ENCODE assay signal across 17 mouse cellular contexts in the genomic region with DNA sequence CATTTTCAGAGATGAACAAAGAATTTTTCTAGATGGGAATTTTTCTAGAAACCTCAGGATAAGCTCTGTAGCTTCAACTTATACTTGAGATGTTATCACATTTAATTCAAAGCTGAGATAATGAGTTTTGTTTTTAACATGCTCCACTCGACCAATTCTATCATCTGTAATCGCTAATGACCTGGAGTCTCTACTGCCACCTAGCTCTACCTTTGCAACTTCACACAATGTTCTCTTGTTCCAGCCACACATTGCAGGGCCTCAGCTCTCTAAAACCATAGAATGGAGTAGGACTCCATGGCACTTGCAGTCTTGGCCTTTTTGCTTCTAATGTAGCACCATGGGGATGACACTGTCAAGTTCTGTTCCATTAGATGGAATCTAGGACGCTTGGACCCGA. TPM values are rescaled to one million over a fixed set of nuclear protein-coding genes. Genes with fewer than 3 reads are reported as not detected.
A peak's percentile ranks its signal among the peaks of the same experiment; 100 is the strongest.
DNase-seq lines count a peak whose midpoint lies in the region; ATAC-seq and TF ChIP-seq lines count a peak whose summit lies in the region.
"Had no signal": no experiment of that assay in that cellular context is flagged by ENCODE, and none has a peak within 500 bp of the region (broad histone marks: within the 10 kb centered on the region; RNA-seq: fewer than 3 reads in every experiment).

No protein-coding gene starts in this region.

- H3K9ac ChIP-seq in kidney, postnatal 0 days (ENCODE audit: low read depth, low read length): no peak overlapping the region
- H3K9ac ChIP-seq in kidney, embryonic 14.5 days (ENCODE audit: low read depth, low read length): no peak overlapping the region
- H3K9ac ChIP-seq in kidney, embryonic 16.5 days (replicated peaks; ENCODE audit: low read length): no peak overlapping the region
- H3K9ac ChIP-seq: forebrain, embryonic 13.5 days; hindbrain, embryonic 12.5 days; kidney, embryonic 15.5 days; liver, embryonic 15.5 days; neural tube, embryonic 12.5 days had no signal

- H3K4me2 ChIP-seq in kidney, postnatal 0 days (ENCODE audit: low read length): no peak overlapping the region
- H3K4me2 ChIP-seq in kidney, embryonic 14.5 days (replicated peaks; ENCODE audit: low read depth, low read length): no peak overlapping the region
- no peak overlapping the region for H3K4me2 ChIP-seq in kidney, embryonic 16.5 days (replicated peaks; ENCODE audit: low read depth, low read length)
- H3K4me2 ChIP-seq: forebrain, embryonic 13.5 days; hindbrain, embryonic 12.5 days; kidney, embryonic 15.5 days; liver, embryonic 15.5 days; neural tube, embryonic 12.5 days had no signal

- H3K27ac ChIP-seq in kidney, postnatal 0 days: no peak overlapping the region
- H3K27ac ChIP-seq in kidney, embryonic 14.5 days (ENCODE audit: low read depth, low read length): no peak overlapping the region
- H3K27ac ChIP-seq in kidney, embryonic 16.5 days (ENCODE audit: low read length): no peak overlapping the region
- H3K27ac ChIP-seq: forebrain, embryonic 13.5 days; hindbrain, embryonic 12.5 days; kidney, embryonic 15.5 days; liver, embryonic 15.5 days; midbrain, embryonic 10.5 days; neural tube, embryonic 12.5 days had no signal

- TF ChIP-seq CTCF in kidney, postnatal 0 days (IDR thresholded peaks at IDR 0.05; ENCODE audit: low read depth): peak; percentile 8; the same call in 1 of the 2 replicates

- no peaks in the 10 kb centered on the region for H3K4me1 ChIP-seq in kidney, postnatal 0 days (replicated peaks; ENCODE audit: insufficient read depth, low read length)
- H3K4me1 ChIP-seq in kidney, embryonic 14.5 days (ENCODE audit: control insufficient read depth, insufficient read depth, low read length): no peaks in the 10 kb centered on the region
- no peaks in the 10 kb centered on the region for H3K4me1 ChIP-seq in kidney, embryonic 16.5 days (ENCODE audit: insufficient read depth, low read length)
- H3K4me1 ChIP-seq: forebrain, embryonic 13.5 days; hindbrain, embryonic 12.5 days; kidney, embryonic 15.5 days; liver, embryonic 15.5 days; midbrain, embryonic 10.5 days; neural tube, embryonic 12.5 days had no signal

- no peak overlapping the region for H3K4me3 ChIP-seq in kidney, postnatal 0 days (replicated peaks; ENCODE audit: low read depth, low read length)
- H3K4me3 ChIP-seq in kidney, embryonic 14.5 days (ENCODE audit: low read length): no peak overlapping the region
- H3K4me3 ChIP-seq in kidney, embryonic 16.5 days (ENCODE audit: low read length): no peak overlapping the region
- H3K4me3 ChIP-seq: forebrain, embryonic 13.5 days; hindbrain, embryonic 12.5 days; kidney, embryonic 15.5 days; liver, embryonic 15.5 days; midbrain, embryonic 10.5 days; neural tube, embryonic 12.5 days had no signal

- H3K36me3 ChIP-seq in kidney, postnatal 0 days (ENCODE audit: insufficient read depth, low read length): no peaks in the 10 kb centered on the region
- no peaks in the 10 kb centered on the region for H3K36me3 ChIP-seq in kidney, embryonic 14.5 days (ENCODE audit: control insufficient read depth, insufficient read depth, low read length)
- H3K36me3 ChIP-seq in splenic B cell, adult 2 months (ENCODE audit: control insufficient read depth, insufficient read depth, low read length, poor library complexity, severe bottlenecking): no peaks in the 10 kb centered on the region
- H3K36me3 ChIP-seq in kidney, embryonic 16.5 days (ENCODE audit: insufficient read depth, low read length): no peaks in the 10 kb centered on the region
- H3K36me3 ChIP-seq: hindbrain, embryonic 12.5 days; kidney, embryonic 15.5 days; liver, embryonic 15.5 days; midbrain, embryonic 10.5 days; neural tube, embryonic 12.5 days had no signal

- DNase-seq in kidney, postnatal 0 days (ENCODE audit: low spot score): no peak
- peak; percentile 46 for DNase-seq in CD4-positive, CD25-positive, alpha-beta regulatory T cell, adult 2 months (ENCODE audit: low read depth, low spot score)
- DNase-seq in induced T-regulatory cell, adult 2 months (ENCODE audit: low read depth): peak; percentile 48
- peak; percentile 13 for DNase-seq in splenic B cell, adult 2 months (ENCODE audit: low read depth, low spot score)
- DNase-seq in frontal cortex, adult 2 months (ENCODE audit: extremely low spot score in 1 of 2, low spot score in 1 of 2): no peak
- DNase-seq: cerebellum, adult 8-10 months; gastrocnemius, postnatal 25 days; thymus, postnatal 4 days had no signal

- no peak for ATAC-seq in kidney, postnatal 0 days (replicated peaks; ENCODE audit: low FRiP score, low read depth)
- no peak for ATAC-seq in kidney, embryonic 14.5 days (ENCODE audit: low FRiP score, low TSS enrichment)
- ATAC-seq in kidney, embryonic 16.5 days (ENCODE audit: low FRiP score, low TSS enrichment): no peak
- ATAC-seq: forebrain, embryonic 13.5 days had no signal

- no peaks in the 10 kb centered on the region for H3K27me3 ChIP-seq in kidney, postnatal 0 days (ENCODE audit: insufficient read depth, low read length)
- H3K27me3 ChIP-seq in kidney, embryonic 14.5 days (ENCODE audit: control insufficient read depth, insufficient read depth, low read length): no peaks in the 10 kb centered on the region
- H3K27me3 ChIP-seq in splenic B cell, adult 2 months (ENCODE audit: control insufficient read depth, insufficient read depth, low read length, poor library complexity, severe bottlenecking): no peaks in the 10 kb centered on the region; the same call in 1 of the 2 replicates
- H3K27me3 ChIP-seq in kidney, embryonic 16.5 days (ENCODE audit: insufficient read depth, low read length): no peaks in the 10 kb centered on the region
- H3K27me3 ChIP-seq: forebrain, embryonic 13.5 days; hindbrain, embryonic 12.5 days; kidney, embryonic 15.5 days; liver, embryonic 15.5 days; neural tube, embryonic 12.5 days had no signal

- WGBS in kidney, postnatal 0 days: 73% methylated on average over 4 of the region's 4 CpGs
- 71% methylated on average over 4 of the region's 4 CpGs for WGBS in kidney, embryonic 14.5 days
- WGBS in kidney, embryonic 16.5 days: 77% methylated on average over 4 of the region's 4 CpGs

- no peaks in the 10 kb centered on the region for H3K9me3 ChIP-seq in kidney, postnatal 0 days (replicated peaks; ENCODE audit: low read length)
- H3K9me3 ChIP-seq in kidney, embryonic 14.5 days (ENCODE audit: control insufficient read depth, low read length): no peaks in the 10 kb centered on the region
- H3K9me3 ChIP-seq in kidney, embryonic 16.5 days (ENCODE audit: low read length): no peaks in the 10 kb centered on the region
- H3K9me3 ChIP-seq: forebrain, embryonic 13.5 days; hindbrain, embryonic 12.5 days; kidney, embryonic 15.5 days; liver, embryonic 15.5 days; midbrain, embryonic 10.5 days; neural tube, embryonic 12.5 days had no signal

RNA-seq across cellular contexts. Expression of a gene that starts 55.7 kb away (rescaled TPM):
- polyA plus RNA-seq in kidney, postnatal 0 days (2015; fragmentation: Nextera tagmentation; extraction: Ambion mirVana): 5.2 TPM in 2 replicates
- 6.2 and 11.5 TPM in 2 replicates for polyA plus RNA-seq in kidney, embryonic 14.5 days (2014; fragmentation: Nextera tagmentation; extraction: Ambion mirVana)
- 24.0 and 25.8 TPM in 2 replicates for polyA plus RNA-seq in frontal cortex, adult 2 months (2012; rRNA removed)
- 8.3 and 9.1 TPM in 2 replicates for polyA plus RNA-seq in kidney, embryonic 16.5 days (2015; fragmentation: Nextera tagmentation; extraction: Ambion mirVana)
- polyA plus RNA-seq: C2C12 had no signal

Comparison
In these comparisons a context has a peak if more than half of its experiments do, and no peak if none do; other contexts are left out.
1. DNase-seq: peak in CD4-positive, CD25-positive, alpha-beta regulatory T cell, adult 2 months (single experiment), induced T-regulatory cell, adult 2 months (single experiment) and splenic B cell, adult 2 months (single experiment); none in kidney, postnatal 0 days (single experiment) and frontal cortex, adult 2 months (0 of 2).